Mouse (Mus musculus): Measurements from ENCODE around the gene Wnt7a. TPM values are rescaled to one million over a fixed set of nuclear protein-coding genes. Genes with fewer than 3 reads are reported as not detected.

The Wnt7a gene
- polyA plus RNA-seq, 1 experiment from 2014 or later = 7.9 TPM

DNA sequence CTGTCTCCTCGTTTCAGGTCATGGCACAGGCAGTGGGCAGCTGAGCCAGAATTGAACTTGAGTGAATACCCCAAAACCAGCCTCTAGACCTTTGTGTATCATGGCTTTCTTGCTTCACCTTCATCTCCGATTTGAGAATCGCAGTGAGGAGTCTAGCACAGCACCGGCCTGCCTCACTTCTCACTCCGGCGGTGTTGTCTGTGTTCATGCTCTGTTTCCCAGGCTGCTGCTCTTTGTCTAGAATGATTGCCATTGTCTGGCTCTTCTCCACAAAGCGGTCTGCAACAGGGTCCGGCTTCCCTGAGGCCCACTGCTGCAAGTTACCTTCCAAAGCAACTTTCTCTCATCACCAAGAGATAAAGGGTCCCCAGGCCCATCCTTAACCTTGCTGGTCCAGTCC lies 79.3 kb downstream of the Wnt7a start:
- Histone ChIP-seq H3K9me3 (ENCODE audit: control insufficient read depth, low read length) (no peaks in the 10 kb centered on the region), H3K9ac (ENCODE audit: low read depth, low read length) (no peak overlapping the region), H3K27me3 (replicated peaks; ENCODE audit: control insufficient read depth, insufficient read depth, low read length) (no peaks in the 10 kb centered on the region), H3K4me3 (ENCODE audit: low read length) (no peak overlapping the region), H3K27ac (ENCODE audit: low read depth, low read length) (no peak overlapping the region), H3K4me1 (ENCODE audit: control insufficient read depth, insufficient read depth, low read depth, low read length) (peaks cover 3% of the 10 kb centered on the region; the same call in 1 of the 2 replicates), H3K4me2 (ENCODE audit: low read length) (no peak overlapping the region), H3K36me3 (ENCODE audit: control insufficient read depth, insufficient read depth, low read length) (no peaks in the 10 kb centered on the region)
- ATAC-seq = no peak
- 57% methylated on average over 8 of the region's 8 CpGs for WGBS

DNA sequence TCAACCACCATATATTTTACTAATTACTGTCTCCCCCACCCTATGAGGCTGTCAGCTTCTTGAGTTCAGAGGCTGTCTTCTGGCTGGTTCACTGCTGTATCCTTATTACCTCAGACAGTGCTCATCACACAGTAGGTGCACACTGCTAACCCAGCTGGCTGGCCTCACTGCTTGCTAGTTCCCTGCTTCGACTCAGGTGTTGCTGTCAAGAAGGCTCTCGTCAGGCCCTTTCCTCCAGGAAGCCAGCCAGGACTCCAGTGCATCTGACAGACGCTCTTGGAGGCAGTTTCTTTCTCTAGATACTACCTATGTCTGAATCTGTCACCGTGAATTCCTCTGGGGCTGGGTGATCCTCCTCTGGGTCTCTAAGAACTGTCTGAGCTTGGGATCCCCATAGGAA lies 85.6 kb downstream of the Wnt7a start:
- ATAC-seq = no peak
- Histone ChIP-seq H3K4me1 (ENCODE audit: control insufficient read depth, insufficient read depth, low read depth, low read length) (peaks cover 9% of the 10 kb centered on the region; the same call in 1 of the 2 replicates), H3K4me3 (ENCODE audit: low read length) (no peak overlapping the region), H3K27me3 (replicated peaks; ENCODE audit: control insufficient read depth, insufficient read depth, low read length) (no peaks in the 10 kb centered on the region), H3K36me3 (ENCODE audit: control insufficient read depth, insufficient read depth, low read length) (no peaks in the 10 kb centered on the region), H3K27ac (ENCODE audit: low read depth, low read length) (no peak overlapping the region), H3K9me3 (ENCODE audit: control insufficient read depth, low read length) (no peaks in the 10 kb centered on the region), H3K9ac (ENCODE audit: low read depth, low read length) (no peak overlapping the region), H3K4me2 (ENCODE audit: low read length) (no peak overlapping the region)
- 84% methylated on average over 4 of the region's 4 CpGs for WGBS

DNA sequence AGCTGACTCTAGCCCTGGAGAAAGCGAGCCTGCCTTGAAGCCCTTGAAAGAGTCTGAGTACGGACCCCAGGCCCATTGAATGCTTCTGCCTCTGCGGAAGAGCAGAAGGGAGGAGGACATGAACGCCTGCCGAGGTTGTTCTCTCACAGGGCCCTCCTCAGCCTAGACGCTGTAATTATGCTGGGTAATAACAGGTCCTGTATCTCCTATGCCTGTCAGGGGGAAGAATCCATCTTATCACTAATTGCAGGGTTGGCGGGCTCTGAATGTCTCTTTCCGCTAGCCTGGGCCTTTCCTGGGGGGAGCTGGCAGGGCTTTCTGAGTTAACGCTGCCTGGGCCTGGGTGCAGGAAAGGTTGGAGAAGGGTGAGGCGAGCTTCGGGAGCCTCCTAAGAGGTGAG lies 86.4 kb downstream of the Wnt7a start:
- H3K36me3 ChIP-seq (ENCODE audit: control insufficient read depth, insufficient read depth, low read length) = no peaks in the 10 kb centered on the region
- ATAC-seq = no peak
- H3K4me2 ChIP-seq (ENCODE audit: low read length) = no peak overlapping the region
- peaks cover 9% of the 10 kb centered on the region; the same call in 1 of the 2 replicates for H3K4me1 ChIP-seq (ENCODE audit: control insufficient read depth, insufficient read depth, low read depth, low read length)
- H3K9ac ChIP-seq (ENCODE audit: low read depth, low read length) = no peak overlapping the region
- WGBS = 52% methylated on average over 11 of the region's 11 CpGs
- no peak overlapping the region for H3K4me3 ChIP-seq (ENCODE audit: low read length)
- H3K27ac ChIP-seq (ENCODE audit: low read depth, low read length) = no peak overlapping the region
- no peaks in the 10 kb centered on the region for H3K27me3 ChIP-seq (replicated peaks; ENCODE audit: control insufficient read depth, insufficient read depth, low read length)
- no peaks in the 10 kb centered on the region for H3K9me3 ChIP-seq (ENCODE audit: control insufficient read depth, low read length)

DNA sequence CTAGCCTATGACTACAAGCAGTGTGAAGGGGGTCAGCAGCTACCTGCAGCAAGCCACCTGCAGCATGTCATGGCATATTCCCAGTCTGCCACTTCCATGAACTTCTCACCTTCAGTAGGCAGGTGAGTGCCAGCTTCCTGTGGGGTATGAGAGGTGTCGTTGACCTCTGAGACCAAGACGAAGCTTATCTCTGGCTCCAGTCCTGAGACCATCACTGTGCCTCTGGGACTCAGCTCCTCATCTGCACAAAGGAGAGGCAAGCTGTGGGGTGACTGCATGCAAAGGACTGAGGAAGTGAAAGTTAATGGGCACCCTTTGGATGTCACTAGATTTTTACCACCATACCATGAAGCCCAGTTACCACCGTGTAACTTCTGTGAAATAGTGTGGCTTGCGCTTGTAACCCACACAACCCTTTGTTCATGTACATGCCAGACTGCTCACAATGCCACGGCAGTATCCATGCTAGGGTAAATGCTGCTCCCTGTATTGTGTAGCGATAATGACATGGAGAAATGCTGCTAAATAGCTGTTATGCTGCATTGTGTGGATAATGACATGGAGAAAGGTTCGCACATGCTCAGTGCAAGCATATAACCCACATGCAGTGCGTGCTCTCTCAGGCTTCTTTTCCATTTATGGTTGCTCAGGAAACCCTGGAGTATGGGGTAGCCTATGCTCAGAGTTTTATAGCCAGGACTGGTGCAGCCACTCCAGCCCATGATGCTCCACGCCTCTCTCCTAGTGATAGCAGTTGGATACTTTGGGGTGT lies 89.0 kb downstream of the Wnt7a start:
- ATAC-seq = peak; percentile 71; the same call in 1 of the 2 replicates
- Histone ChIP-seq H3K27ac (ENCODE audit: low read depth, low read length) (peak overlapping the region; percentile 18; the same call in 1 of the 2 replicates), H3K36me3 (ENCODE audit: control insufficient read depth, insufficient read depth, low read length) (no peaks in the 10 kb centered on the region), H3K9ac (ENCODE audit: low read depth, low read length) (no peak overlapping the region), H3K4me2 (ENCODE audit: low read length) (no peak overlapping the region), H3K27me3 (replicated peaks; ENCODE audit: control insufficient read depth, insufficient read depth, low read length) (no peaks in the 10 kb centered on the region), H3K9me3 (ENCODE audit: control insufficient read depth, low read length) (no peaks in the 10 kb centered on the region; the same call in 1 of the 2 replicates), H3K4me1 (ENCODE audit: control insufficient read depth, insufficient read depth, low read depth, low read length) (peaks cover 9% of the 10 kb centered on the region; the same call in 1 of the 2 replicates), H3K4me3 (ENCODE audit: low read length) (no peak overlapping the region)
- 51% methylated on average over 9 of the region's 9 CpGs for WGBS

Other genes starting within 250 kb of the Wnt7a start
- gene Fbln2, start 198.9 kb downstream of the Wnt7a start, polyA plus RNA-seq (2015; fragmentation: Nextera tagmentation; extraction: Ambion mirVana) = 29.7 and 34.2 TPM in 2 replicates
- 39.1 and 40.8 TPM in 2 replicates for gene Chchd4, start 62.2 kb upstream of the Wnt7a start, polyA plus RNA-seq (2015; fragmentation: Nextera tagmentation; extraction: Ambion mirVana)
- 49.8 and 57.0 TPM in 2 replicates for gene Tmem43, start 62.3 kb upstream of the Wnt7a start, polyA plus RNA-seq (2015; fragmentation: Nextera tagmentation; extraction: Ambion mirVana)
- 15.8 and 17.0 TPM in 2 replicates for gene Xpc, start 104.5 kb upstream of the Wnt7a start, polyA plus RNA-seq (2015; fragmentation: Nextera tagmentation; extraction: Ambion mirVana)
- 136 and 139 TPM in 2 replicates for gene Lsm3, start 104.6 kb upstream of the Wnt7a start, polyA plus RNA-seq (2015; fragmentation: Nextera tagmentation; extraction: Ambion mirVana)